Mouse (Mus musculus): ENCODE measurements at regions not wholly inside any gene's neighbourhood (a gene's known extent, or its start where the extent isn't known, plus 50 kb on each side); places are given as distances from the start of the nearest gene placed in this dataset.

GRCm38 (mm10) chr13:31716771-31717170 lies 89.7 kb upstream of the Foxc1 start:
- TF ChIP-seq CTCF (IDR thresholded peaks at IDR 0.05; ENCODE audit: control insufficient read depth, insufficient read depth, low read length), result no peak
- no peak for TF ChIP-seq POLR2A (IDR thresholded peaks at IDR 0.05; ENCODE audit: borderline replicate concordance, control insufficient read depth, low read depth, low read length)
- H3K27ac ChIP-seq (ENCODE audit: control insufficient read depth, insufficient read depth, low read depth, low read length, poor library complexity), result no peak overlapping the region
- 42% methylated on average over 2 of the region's 2 CpGs for WGBS
- H3K4me1 ChIP-seq (ENCODE audit: control insufficient read depth, insufficient read depth, low read length), result no peaks in the 10 kb centered on the region
- no peak overlapping the region for H3K4me3 ChIP-seq (replicated peaks; ENCODE audit: control insufficient read depth, low read depth, low read length)

- Histone ChIP-seq H3K4me3 (replicated peaks; ENCODE audit: control insufficient read depth, low read depth, low read length) (no peak overlapping the region), H3K27ac (ENCODE audit: control insufficient read depth, insufficient read depth, low read depth, low read length, poor library complexity) (no peak overlapping the region), H3K4me1 (ENCODE audit: control insufficient read depth, insufficient read depth, low read length) (no peaks in the 10 kb centered on the region)
- no peak for TF ChIP-seq CTCF (IDR thresholded peaks at IDR 0.05; ENCODE audit: control insufficient read depth, insufficient read depth, low read length)
- no peak for TF ChIP-seq POLR2A (IDR thresholded peaks at IDR 0.05; ENCODE audit: borderline replicate concordance, control insufficient read depth, low read depth, low read length)
- WGBS, result 49% methylated on average over 2 of the region's 2 CpGs
Observed at GRCm38 (mm10) chr13:31720731-31721130, 85.7 kb upstream of the Foxc1 start.

GRCm38 (mm10) chr13:31728862-31729261 lies 77.6 kb upstream of the Foxc1 start:
- Histone ChIP-seq H3K4me1 (ENCODE audit: control insufficient read depth, insufficient read depth, low read length) (no peaks in the 10 kb centered on the region), H3K27ac (ENCODE audit: control insufficient read depth, insufficient read depth, low read depth, low read length, poor library complexity) (no peak overlapping the region), H3K4me3 (replicated peaks; ENCODE audit: control insufficient read depth, low read depth, low read length) (no peak overlapping the region)
- WGBS, result 75% methylated on average over 2 of the region's 2 CpGs
- no peak for TF ChIP-seq CTCF (IDR thresholded peaks at IDR 0.05; ENCODE audit: control insufficient read depth, insufficient read depth, low read length)
- TF ChIP-seq POLR2A (IDR thresholded peaks at IDR 0.05; ENCODE audit: borderline replicate concordance, control insufficient read depth, low read depth, low read length), result no peak

GRCm38 (mm10) chr13:31746276-31746675 lies 60.2 kb upstream of the Foxc1 start:
- Histone ChIP-seq H3K27ac (ENCODE audit: control insufficient read depth, insufficient read depth, low read depth, low read length, poor library complexity) (no peak overlapping the region), H3K4me1 (ENCODE audit: control insufficient read depth, insufficient read depth, low read length) (no peaks in the 10 kb centered on the region), H3K4me3 (replicated peaks; ENCODE audit: control insufficient read depth, low read depth, low read length) (no peak overlapping the region)
- TF ChIP-seq CTCF (IDR thresholded peaks at IDR 0.05; ENCODE audit: control insufficient read depth, insufficient read depth, low read length), result no peak
- TF ChIP-seq POLR2A (IDR thresholded peaks at IDR 0.05; ENCODE audit: borderline replicate concordance, control insufficient read depth, low read depth, low read length), result no peak
- 75% methylated on average over 1 of the region's 1 CpGs for WGBS
